In the genomic region with DNA sequence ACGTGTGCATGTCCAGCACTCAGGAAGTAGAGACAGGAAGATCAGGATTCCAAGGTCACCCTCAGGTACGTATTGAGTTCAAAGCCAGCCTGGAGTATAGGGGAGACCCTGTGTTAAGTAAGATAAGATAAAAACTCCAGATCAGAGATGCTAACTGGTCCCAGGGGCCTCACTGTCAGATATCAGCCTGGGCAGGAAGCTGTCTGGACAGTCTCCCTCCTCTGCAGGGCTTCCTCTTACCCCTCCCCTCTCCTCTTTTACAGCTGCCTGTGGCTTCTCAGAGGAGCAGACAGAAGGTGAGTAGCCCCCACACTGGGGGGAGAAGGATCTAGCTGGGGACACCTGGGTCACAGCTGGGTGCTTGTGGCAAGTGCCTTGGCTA, we compare ENCODE assay signal across 11 mouse cellular contexts. TPM values are rescaled to one million over a fixed set of nuclear protein-coding genes. Genes with fewer than 3 reads are reported as not detected.
DNase-seq lines count a peak whose midpoint lies in the region; ATAC-seq lines count a peak whose summit lies in the region.
"Had no signal": no experiment of that assay in that cellular context is flagged by ENCODE, and none has a peak within 500 bp of the region (broad histone marks: within the 10 kb centered on the region; RNA-seq: fewer than 3 reads in every experiment).

No protein-coding gene starts in this region.

- no peak overlapping the region for H3K4me2 ChIP-seq in limb, embryonic 12.5 days
- no peak overlapping the region for H3K4me2 ChIP-seq in intestine, embryonic 16.5 days (ENCODE audit: low read depth, low read length)
- no peak overlapping the region for H3K4me2 ChIP-seq in forebrain, embryonic 16.5 days (ENCODE audit: low read length)
- H3K4me2 ChIP-seq: hindbrain, embryonic 15.5 days had no signal

- no peak overlapping the region for H3K4me3 ChIP-seq in limb, embryonic 12.5 days (replicated peaks)
- H3K4me3 ChIP-seq in limb, embryonic 10.5 days, result no peak overlapping the region
- H3K4me3 ChIP-seq in intestine, embryonic 16.5 days (ENCODE audit: low read length), result no peak overlapping the region
- H3K4me3 ChIP-seq in forebrain, embryonic 16.5 days (replicated peaks; ENCODE audit: low read length), result no peak overlapping the region
- H3K4me3 ChIP-seq: hindbrain, embryonic 15.5 days had no signal

- H3K36me3 ChIP-seq in limb, embryonic 12.5 days, result no peaks in the 10 kb centered on the region
- no peaks in the 10 kb centered on the region for H3K36me3 ChIP-seq in limb, embryonic 10.5 days
- H3K36me3 ChIP-seq in intestine, embryonic 16.5 days (ENCODE audit: control insufficient read depth, insufficient read depth, low read length), result no peaks in the 10 kb centered on the region
- H3K36me3 ChIP-seq in forebrain, embryonic 16.5 days (ENCODE audit: control insufficient read depth, insufficient read depth), result no peaks in the 10 kb centered on the region
- H3K36me3 ChIP-seq: hindbrain, embryonic 15.5 days had no signal

- peaks cover 16% of the 10 kb centered on the region for H3K4me1 ChIP-seq in limb, embryonic 12.5 days (replicated peaks)
- peaks cover 41% of the 10 kb centered on the region for H3K4me1 ChIP-seq in limb, embryonic 10.5 days
- peaks cover 18% of the 10 kb centered on the region for H3K4me1 ChIP-seq in intestine, embryonic 16.5 days (ENCODE audit: control insufficient read depth, insufficient read depth, low read length)
- no peaks in the 10 kb centered on the region for H3K4me1 ChIP-seq in forebrain, embryonic 16.5 days (replicated peaks; ENCODE audit: control insufficient read depth, insufficient read depth, low read length)
- H3K4me1 ChIP-seq: hindbrain, embryonic 15.5 days had no signal

- no peak for ATAC-seq in limb, embryonic 12.5 days (ENCODE audit: insufficient number of reproducible peaks, insufficient read depth, low FRiP score, low TSS enrichment, low read depth)
- peak; percentile 64 for ATAC-seq in activated CD4-positive, CD25-positive, alpha-beta regulatory T cell, adult 4 months
- peak; percentile 22; the same call in 1 of the 2 replicates for ATAC-seq in intestine, embryonic 16.5 days
- no peak for ATAC-seq in forebrain, embryonic 16.5 days
- ATAC-seq: Patski had no signal

- no peaks in the 10 kb centered on the region for H3K9me3 ChIP-seq in limb, embryonic 12.5 days
- no peaks in the 10 kb centered on the region for H3K9me3 ChIP-seq in limb, embryonic 10.5 days (replicated peaks)
- no peaks in the 10 kb centered on the region for H3K9me3 ChIP-seq in intestine, embryonic 16.5 days (ENCODE audit: control insufficient read depth, low read length)
- H3K9me3 ChIP-seq in forebrain, embryonic 16.5 days (ENCODE audit: control insufficient read depth, low read length), result no peaks in the 10 kb centered on the region
- H3K9me3 ChIP-seq: hindbrain, embryonic 15.5 days had no signal

- H3K27ac ChIP-seq in limb, embryonic 12.5 days, result no peak overlapping the region
- no peak overlapping the region for H3K27ac ChIP-seq in limb, embryonic 10.5 days
- H3K27ac ChIP-seq in intestine, embryonic 16.5 days (ENCODE audit: low read length), result no peak overlapping the region
- H3K27ac ChIP-seq in forebrain, embryonic 16.5 days (ENCODE audit: low read length), result no peak overlapping the region
- H3K27ac ChIP-seq: hindbrain, embryonic 15.5 days had no signal

- H3K27me3 ChIP-seq in limb, embryonic 12.5 days, result peaks cover 5% of the 10 kb centered on the region
- H3K27me3 ChIP-seq in limb, embryonic 10.5 days (ENCODE audit: low read depth, poor library complexity, severe bottlenecking), result peaks cover 6% of the 10 kb centered on the region
- H3K27me3 ChIP-seq in intestine, embryonic 16.5 days (replicated peaks; ENCODE audit: control insufficient read depth, insufficient read depth, low read length), result no peaks in the 10 kb centered on the region
- H3K27me3 ChIP-seq in forebrain, embryonic 16.5 days (replicated peaks; ENCODE audit: control insufficient read depth, insufficient read depth, low read length), result no peaks in the 10 kb centered on the region
- H3K27me3 ChIP-seq: hindbrain, embryonic 15.5 days; Patski had no signal

- no peak for DNase-seq in limb, embryonic 10.5 days (ENCODE audit: low spot score)
- peak; percentile 56 to 64 for DNase-seq in spleen, postnatal 10 days (ENCODE audit: low spot score in 2 of 2)
- DNase-seq in Muller cell, postnatal 12 days (ENCODE audit: inconsistent ontology term), result no peak
- DNase-seq in MN1 (ENCODE audit: low spot score), result no peak
- DNase-seq: midbrain, embryonic 14.5 days had no signal

- WGBS in limb, embryonic 12.5 days, result 43% methylated on average over 2 of the region's 2 CpGs
- WGBS in limb, embryonic 10.5 days, result 40% methylated on average over 2 of the region's 2 CpGs
- WGBS in intestine, embryonic 16.5 days, result 16% methylated on average over 2 of the region's 2 CpGs
- 65% methylated on average over 2 of the region's 2 CpGs for WGBS in forebrain, embryonic 16.5 days

- peak overlapping the region; percentile 40; the same call in 1 of the 2 replicates for H3K9ac ChIP-seq in limb, embryonic 12.5 days (replicated peaks)
- H3K9ac ChIP-seq in intestine, embryonic 16.5 days (ENCODE audit: low read depth, low read length), result peak overlapping the region; percentile 33; the same call in 1 of the 2 replicates
- H3K9ac ChIP-seq in forebrain, embryonic 16.5 days (replicated peaks; ENCODE audit: low read depth, low read length), result no peak overlapping the region
- H3K9ac ChIP-seq: hindbrain, embryonic 15.5 days had no signal

RNA-seq across cellular contexts. Expression of a gene that starts 0.7 kb away (rescaled TPM):
- 0.26 and 0.33 TPM in 2 replicates for polyA plus RNA-seq in limb, embryonic 12.5 days (2016; fragmentation: Nextera tagmentation; extraction: Ambion mirVana)
- 1.6 and 2.3 TPM in 2 replicates for polyA plus RNA-seq in limb, embryonic 10.5 days (2016; fragmentation: Nextera tagmentation; extraction: Ambion mirVana)
- 1 to 10 TPM; 1.3 to 1.9 TPM for polyA plus RNA-seq in activated CD4-positive, CD25-positive, alpha-beta regulatory T cell, adult 4 months (2017; shearing (Covaris generic))
- polyA plus RNA-seq in intestine, embryonic 16.5 days (2015; fragmentation: Nextera tagmentation; extraction: Ambion mirVana), result 0.81 and 1.6 TPM in 2 replicates
- polyA plus RNA-seq in forebrain, embryonic 16.5 days (2015; fragmentation: Nextera tagmentation; extraction: Ambion mirVana), result not detected in 2 replicates
- polyA plus RNA-seq: hindbrain, embryonic 15.5 days; midbrain, embryonic 14.5 days; Patski had no signal

RNA-seq across cellular contexts. Expression of a gene that starts 11.3 kb away (rescaled TPM):
- 0.36 and 0.58 TPM in 2 replicates for polyA plus RNA-seq in limb, embryonic 12.5 days (2016; fragmentation: Nextera tagmentation; extraction: Ambion mirVana)
- 0.23 and 0.58 TPM in 2 replicates for polyA plus RNA-seq in limb, embryonic 10.5 days (2016; fragmentation: Nextera tagmentation; extraction: Ambion mirVana)
- polyA plus RNA-seq in activated CD4-positive, CD25-positive, alpha-beta regulatory T cell, adult 4 months (2017; shearing (Covaris generic)), result 1 to 10 TPM; 3.8 to 5.6 TPM
- 0.20 and 0.29 TPM in 2 replicates for polyA plus RNA-seq in intestine, embryonic 16.5 days (2015; fragmentation: Nextera tagmentation; extraction: Ambion mirVana)
- polyA plus RNA-seq in forebrain, embryonic 16.5 days (2015; fragmentation: Nextera tagmentation; extraction: Ambion mirVana), result 0.19 and 0.90 TPM in 2 replicates

RNA-seq across cellular contexts. Expression of a gene that starts 11.3 kb away (rescaled TPM):
- polyA plus RNA-seq in limb, embryonic 12.5 days (2016; fragmentation: Nextera tagmentation; extraction: Ambion mirVana), result 27.6 and 28.8 TPM in 2 replicates
- 24.4 and 31.3 TPM in 2 replicates for polyA plus RNA-seq in limb, embryonic 10.5 days (2016; fragmentation: Nextera tagmentation; extraction: Ambion mirVana)
- polyA plus RNA-seq in activated CD4-positive, CD25-positive, alpha-beta regulatory T cell, adult 4 months (2017; shearing (Covaris generic)), result 100 to 1,000 TPM in 1 of 2 experiments, 10 to 100 TPM in 1; 76.0 to 131 TPM
- 170 and 173 TPM in 2 replicates for polyA plus RNA-seq in intestine, embryonic 16.5 days (2015; fragmentation: Nextera tagmentation; extraction: Ambion mirVana)
- polyA plus RNA-seq in forebrain, embryonic 16.5 days (2015; fragmentation: Nextera tagmentation; extraction: Ambion mirVana), result 13.1 and 14.4 TPM in 2 replicates

RNA-seq across cellular contexts. Expression of a gene that starts 16.2 kb away (rescaled TPM):
- 20.3 and 22.4 TPM in 2 replicates for polyA plus RNA-seq in limb, embryonic 12.5 days (2016; fragmentation: Nextera tagmentation; extraction: Ambion mirVana)
- 25.1 and 28.2 TPM in 2 replicates for polyA plus RNA-seq in limb, embryonic 10.5 days (2016; fragmentation: Nextera tagmentation; extraction: Ambion mirVana)
- polyA plus RNA-seq in activated CD4-positive, CD25-positive, alpha-beta regulatory T cell, adult 4 months (2017; shearing (Covaris generic)), result 100 to 1,000 TPM in 1 of 2 experiments, 10 to 100 TPM in 1; 88.2 to 107 TPM
- 37.5 and 39.8 TPM in 2 replicates for polyA plus RNA-seq in intestine, embryonic 16.5 days (2015; fragmentation: Nextera tagmentation; extraction: Ambion mirVana)
- polyA plus RNA-seq in forebrain, embryonic 16.5 days (2015; fragmentation: Nextera tagmentation; extraction: Ambion mirVana), result 2.7 and 3.3 TPM in 2 replicates

RNA-seq across cellular contexts. Expression of a gene that starts 16.3 kb away (rescaled TPM):
- 0.53 and 1.2 TPM in 2 replicates for polyA plus RNA-seq in limb, embryonic 12.5 days (2016; fragmentation: Nextera tagmentation; extraction: Ambion mirVana)
- 1.4 and 1.5 TPM in 2 replicates for polyA plus RNA-seq in limb, embryonic 10.5 days (2016; fragmentation: Nextera tagmentation; extraction: Ambion mirVana)
- 10 to 100 TPM; 26.8 to 45.3 TPM for polyA plus RNA-seq in activated CD4-positive, CD25-positive, alpha-beta regulatory T cell, adult 4 months (2017; shearing (Covaris generic))
- polyA plus RNA-seq in intestine, embryonic 16.5 days (2015; fragmentation: Nextera tagmentation; extraction: Ambion mirVana), result 14.5 and 17.4 TPM in 2 replicates
- 0.78 and 0.99 TPM in 2 replicates for polyA plus RNA-seq in forebrain, embryonic 16.5 days (2015; fragmentation: Nextera tagmentation; extraction: Ambion mirVana)

Comparison
In these comparisons a context has a peak if more than half of its experiments do, and no peak if none do; other contexts are left out.
1. ATAC-seq: peak in activated CD4-positive, CD25-positive, alpha-beta regulatory T cell, adult 4 months (single experiment) and intestine, embryonic 16.5 days (single experiment); none in limb, embryonic 12.5 days (single experiment) and forebrain, embryonic 16.5 days (single experiment).
2. DNase-seq: peak in spleen, postnatal 10 days (2 of 2); none in limb, embryonic 10.5 days (single experiment), Muller cell, postnatal 12 days (single experiment) and MN1 (single experiment).